Mouse (Mus musculus) MEL (cell line): ENCODE measurements at regions not wholly inside any gene's neighbourhood (a gene's known extent, or its start where the extent isn't known, plus 50 kb on each side); places are given as distances from the start of the nearest gene placed in this dataset.

Experiments used
- DNase-seq: peaks from one replicate; pipeline ENCODE4 v3.0.0; 2011; ENCODE audit warnings: low read depth, low spot score
- H3K27ac ChIP-seq: 2 replicates; pipeline ENCODE4 v1.5.1; 2012; ENCODE audit warnings: low read depth, mild to moderate bottlenecking, control low read depth, low read length, moderate library complexity; ENCODE audit not compliant: control insufficient read depth
- H3K27me3 ChIP-seq, 2 experiments: fragments of 150-350 bp in 1 of 2; sonication (generic) in 1 of 2; 2 replicates each; pipeline ENCODE4 v1.6.1; 2012; ENCODE audit warnings: low read length in 2 of 2, mild to moderate bottlenecking in 2 of 2, improper control_type of control experiment in 1 of 2, moderate library complexity in 1 of 2; ENCODE audit not compliant: insufficient read depth in 2 of 2, control insufficient read depth in 1 of 2
- H3K36me3 ChIP-seq, 2 experiments: 2 replicates each; pipeline ENCODE4 v1.6.1; 2012 to 2014; ENCODE audit warnings: low read length in 2 of 2, improper control_type of control experiment in 1 of 2, inconsistent platforms in 1 of 2, mild to moderate bottlenecking in 1 of 2; ENCODE audit not compliant: insufficient read depth in 2 of 2, control insufficient read depth in 1 of 2
- H3K4me1 ChIP-seq, 2 experiments: fragments of 150-350 bp in 1 of 2; sonication (generic) in 1 of 2; 2 replicates each; pipeline ENCODE4 v1.6.1; 2012; ENCODE audit warnings: low read length in 2 of 2, improper control_type of control experiment in 1 of 2, mild to moderate bottlenecking in 1 of 2; ENCODE audit not compliant: insufficient read depth in 2 of 2, control insufficient read depth in 1 of 2
- H3K4me3 ChIP-seq, 2 experiments: fragments of 150-350 bp in 1 of 2; sonication (generic) in 1 of 2; 2 replicates each; pipeline ENCODE4 v1.5.1; 2012; ENCODE audit warnings: low read depth in 2 of 2, low read length in 2 of 2, mild to moderate bottlenecking in 2 of 2, moderate library complexity in 2 of 2, control low read depth in 1 of 2, improper control_type of control experiment in 1 of 2; ENCODE audit not compliant: control insufficient read depth in 1 of 2, insufficient read depth in 1 of 2
- H3K79me2 ChIP-seq: 2 replicates; pipeline ENCODE4 v1.6.1; 2012; ENCODE audit warnings: mild to moderate bottlenecking, low read length, moderate library complexity; ENCODE audit not compliant: control insufficient read depth, poor library complexity, insufficient read depth
- H3K9ac ChIP-seq: 2 replicates; pipeline ENCODE4 v1.6.1; 2012; ENCODE audit warnings: low read depth, mild to moderate bottlenecking, control low read depth, low read length, moderate library complexity; ENCODE audit not compliant: control insufficient read depth, poor library complexity, severe bottlenecking
- H3K9me3 ChIP-seq: fragments of 150-350 bp; sonication (generic); replicated peaks from 2 replicates; pipeline ENCODE4 v1.6.1; 2012; ENCODE audit warnings: mild to moderate bottlenecking, low read length, improper control_type of control experiment, moderate library complexity; ENCODE audit not compliant: insufficient read depth
- CHD1 ChIP-seq: IDR thresholded peaks from 2 replicates; pipeline ENCODE4 v1.6.1; 2012; ENCODE audit warnings: low read depth, mild to moderate bottlenecking, inconsistent platforms, low read length, improper control_type of control experiment
- CHD2 ChIP-seq: IDR thresholded peaks from 2 replicates; pipeline ENCODE4 v1.6.1; 2011; ENCODE audit warnings: low read length, improper control_type of control experiment
- CTCF ChIP-seq, 3 experiments: IDR thresholded peaks in 2 of 3; conservative IDR thresholded peaks in 1 of 3; 2 replicates each; pipeline ENCODE4 v1.5.1; 2011 to 2012; ENCODE audit warnings: low read length in 3 of 3, low read depth in 2 of 3, mild to moderate bottlenecking in 2 of 3, improper control_type of control experiment in 1 of 3, inconsistent platforms in 1 of 3, mixed read lengths in 1 of 3, moderate library complexity in 1 of 3; ENCODE audit not compliant: control insufficient read depth in 1 of 3, insufficient read depth in 1 of 3, poor library complexity in 1 of 3, severe bottlenecking in 1 of 3
- ETS1 ChIP-seq: IDR thresholded peaks from 2 replicates; pipeline ENCODE4 v1.6.1; 2012; ENCODE audit warnings: low read depth, mild to moderate bottlenecking, inconsistent platforms, low read length, improper control_type of control experiment, moderate library complexity
- GATA1 ChIP-seq: IDR thresholded peaks from 2 replicates; pipeline ENCODE4 v1.6.1; 2011; ENCODE audit warnings: low read depth, low read length, improper control_type of control experiment
- HCFC1 ChIP-seq: IDR thresholded peaks from 2 replicates; pipeline ENCODE4 v1.6.1; 2012; ENCODE audit warnings: low read depth, mild to moderate bottlenecking, inconsistent platforms, low read length, improper control_type of control experiment, moderate library complexity
- JUND ChIP-seq: IDR thresholded peaks from 2 replicates; pipeline ENCODE4 v1.6.1; 2011; ENCODE audit warnings: low read depth, mild to moderate bottlenecking, improper control_type of control experiment, low read length
- KAT2A ChIP-seq: conservative IDR thresholded peaks from 2 replicates; pipeline ENCODE4 v1.6.1; 2012; ENCODE audit warnings: low read depth, low read length, improper control_type of control experiment, inconsistent platforms
- MAFK ChIP-seq: IDR thresholded peaks from 2 replicates; pipeline ENCODE4 v1.6.1; 2011; ENCODE audit warnings: low read depth, mild to moderate bottlenecking, low read length, improper control_type of control experiment, borderline replicate concordance
- MAX ChIP-seq: IDR thresholded peaks from 2 replicates; pipeline ENCODE4 v1.6.1; 2011; ENCODE audit warnings: low read length, improper control_type of control experiment
- MEF2A ChIP-seq: IDR thresholded peaks from 2 replicates; pipeline ENCODE4 v1.6.1; 2014; ENCODE audit warnings: low read depth, mild to moderate bottlenecking, inconsistent platforms, low read length, improper control_type of control experiment; ENCODE audit not compliant: poor library complexity, insufficient replicate concordance, severe bottlenecking; ENCODE audit errors: extremely low read depth
- MXI1 ChIP-seq: IDR thresholded peaks from 2 replicates; pipeline ENCODE4 v1.6.1; 2011; ENCODE audit warnings: mild to moderate bottlenecking, low read depth, low read length, improper control_type of control experiment
- MYC ChIP-seq: IDR thresholded peaks from 2 replicates; pipeline ENCODE4 v1.6.1; 2011; ENCODE audit warnings: low read depth, mild to moderate bottlenecking, low read length, improper control_type of control experiment, moderate library complexity
- NELFE ChIP-seq: IDR thresholded peaks from 2 replicates; pipeline ENCODE4 v1.6.1; 2011; ENCODE audit warnings: low read depth, low read length, improper control_type of control experiment
- POLR2AphosphoS5 ChIP-seq: IDR thresholded peaks from 2 replicates; pipeline ENCODE4 v1.6.1; 2012; ENCODE audit warnings: low read depth, borderline replicate concordance, mild to moderate bottlenecking, inconsistent platforms, low read length, moderate library complexity, mixed read lengths
- RAD21 ChIP-seq: IDR thresholded peaks from 2 replicates; pipeline ENCODE4 v1.6.1; 2011; ENCODE audit warnings: mild to moderate bottlenecking, low read depth, low read length, improper control_type of control experiment
- RCOR1 ChIP-seq: IDR thresholded peaks from 2 replicates; pipeline ENCODE4 v1.6.1; 2012; ENCODE audit warnings: low read depth, mild to moderate bottlenecking, inconsistent platforms, low read length, improper control_type of control experiment
- TBP ChIP-seq: IDR thresholded peaks from 2 replicates; pipeline ENCODE4 v1.8.0; 2011; ENCODE audit warnings: low read depth, low read length, improper control_type of control experiment
- ZC3H11A ChIP-seq: IDR thresholded peaks from 2 replicates; pipeline ENCODE4 v1.6.1; 2012; ENCODE audit warnings: low read depth, mild to moderate bottlenecking, inconsistent platforms, low read length, improper control_type of control experiment
- ZKSCAN1 ChIP-seq: IDR thresholded peaks from 2 replicates; pipeline ENCODE4 v1.6.1; 2012; ENCODE audit warnings: low read depth, mild to moderate bottlenecking, inconsistent platforms, low read length, improper control_type of control experiment, moderate library complexity
- ZMIZ1 ChIP-seq: IDR thresholded peaks from 2 replicates; pipeline ENCODE4 v1.6.1; 2012; ENCODE audit warnings: low read depth, mild to moderate bottlenecking, inconsistent platforms, low read length, improper control_type of control experiment, moderate library complexity
- ZNF384 ChIP-seq: IDR thresholded peaks from 2 replicates; pipeline ENCODE4 v1.6.1; 2012; ENCODE audit warnings: low read depth, mild to moderate bottlenecking, inconsistent platforms, low read length, improper control_type of control experiment

GRCm38 (mm10) chr3:40138671-40139070, 392.4 kb upstream of the Intu start:
- Histone ChIP-seq H3K9me3 (no peaks in the 10 kb centered on the region), H3K9ac (no peak overlapping the region), H3K4me3 (no peak overlapping the region), H3K4me1 (no peaks in the 10 kb centered on the region), H3K79me2 (no peaks in the 10 kb centered on the region), H3K36me3 (no peaks in the 10 kb centered on the region), H3K27me3 (no peaks in the 10 kb centered on the region), H3K27ac (no peak overlapping the region)
- DNase-seq, result no peak
- TF ChIP-seq TBP, result no peak
- no peak for TF ChIP-seq CHD2
- no peak for TF ChIP-seq KAT2A
- TF ChIP-seq JUND, result no peak
- TF ChIP-seq MAX, result no peak
- TF ChIP-seq RCOR1, result no peak
- no peak for TF ChIP-seq ZC3H11A
- TF ChIP-seq RAD21, result no peak
- TF ChIP-seq NELFE, result no peak
- TF ChIP-seq MEF2A, result no peak
- TF ChIP-seq ZKSCAN1, result no peak
- TF ChIP-seq CHD1, result no peak

GRCm38 (mm10) chr3:40142229-40142628, 388.9 kb upstream of the Intu start:
- Histone ChIP-seq H3K27ac (no peak overlapping the region), H3K4me3 (no peak overlapping the region; a peak in 1 of 4 replicates), H3K36me3 (no peaks in the 10 kb centered on the region), H3K9me3 (no peaks in the 10 kb centered on the region), H3K79me2 (no peaks in the 10 kb centered on the region), H3K9ac (no peak overlapping the region), H3K4me1 (no peaks in the 10 kb centered on the region), H3K27me3 (no peaks in the 10 kb centered on the region)
- peak; percentile 1 for DNase-seq
- TF ChIP-seq ZMIZ1 (no peak), MYC (no peak), RAD21 (no peak), RCOR1 (no peak), CHD1 (no peak), MXI1 (no peak)

DNA sequence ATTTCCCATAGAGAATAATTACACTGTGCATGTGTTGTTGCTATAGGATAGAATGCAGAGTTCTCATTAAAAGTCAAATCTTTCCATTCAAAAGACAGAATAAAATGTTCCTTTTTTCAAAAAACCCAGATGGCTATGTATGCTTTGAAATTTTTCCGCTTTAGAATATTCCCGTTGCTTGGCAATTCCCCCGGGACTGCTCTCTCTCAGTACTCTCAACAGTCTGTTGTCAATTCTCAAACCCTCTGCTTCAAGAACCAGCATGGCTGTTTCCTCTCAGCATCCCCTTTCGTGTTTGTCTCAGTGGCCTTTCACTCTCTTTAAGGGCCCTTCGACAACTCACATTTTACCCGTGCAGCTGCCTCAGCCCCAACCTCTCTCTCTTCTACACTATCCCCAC, 372.5 kb upstream of the Intu start:
- no peak overlapping the region for H3K4me3 ChIP-seq
- no peak for DNase-seq
- no peaks in the 10 kb centered on the region for H3K27me3 ChIP-seq
- no peak overlapping the region for H3K9ac ChIP-seq
- H3K4me1 ChIP-seq, result no peaks in the 10 kb centered on the region
- H3K27ac ChIP-seq, result no peak overlapping the region
- no peaks in the 10 kb centered on the region for H3K9me3 ChIP-seq
- no peaks in the 10 kb centered on the region for H3K36me3 ChIP-seq
- TF ChIP-seq ETS1 (no peak), KAT2A (no peak), POLR2AphosphoS5 (no peak), ZNF384 (no peak), CHD1 (no peak), HCFC1 (no peak), CTCF (IDR thresholded peaks at IDR 0.05 in 2 of 3, conservative IDR thresholded peaks at IDR 0.05 in 1 of 3; ENCODE audit: control insufficient read depth in 1 of 3, insufficient read depth in 1 of 3, low read depth in 2 of 3, low read length in 3 of 3, poor library complexity in 1 of 3, severe bottlenecking in 1 of 3) (no peak), ZC3H11A (no peak), GATA1 (no peak), MAFK (no peak), ZKSCAN1 (no peak)
- H3K79me2 ChIP-seq, result no peaks in the 10 kb centered on the region
